Mouse (Mus musculus) frontal cortex, postnatal 25 days (tissue): ENCODE data around the gene Tnfsf8.

Experiments used
- DNase-seq, 2 experiments: peaks; one replicate each; pipeline ENCODE4 v3.0.0; 2022; ENCODE audit warnings: low spot score in 2 of 2

Gene Tnfsf8

DNA sequence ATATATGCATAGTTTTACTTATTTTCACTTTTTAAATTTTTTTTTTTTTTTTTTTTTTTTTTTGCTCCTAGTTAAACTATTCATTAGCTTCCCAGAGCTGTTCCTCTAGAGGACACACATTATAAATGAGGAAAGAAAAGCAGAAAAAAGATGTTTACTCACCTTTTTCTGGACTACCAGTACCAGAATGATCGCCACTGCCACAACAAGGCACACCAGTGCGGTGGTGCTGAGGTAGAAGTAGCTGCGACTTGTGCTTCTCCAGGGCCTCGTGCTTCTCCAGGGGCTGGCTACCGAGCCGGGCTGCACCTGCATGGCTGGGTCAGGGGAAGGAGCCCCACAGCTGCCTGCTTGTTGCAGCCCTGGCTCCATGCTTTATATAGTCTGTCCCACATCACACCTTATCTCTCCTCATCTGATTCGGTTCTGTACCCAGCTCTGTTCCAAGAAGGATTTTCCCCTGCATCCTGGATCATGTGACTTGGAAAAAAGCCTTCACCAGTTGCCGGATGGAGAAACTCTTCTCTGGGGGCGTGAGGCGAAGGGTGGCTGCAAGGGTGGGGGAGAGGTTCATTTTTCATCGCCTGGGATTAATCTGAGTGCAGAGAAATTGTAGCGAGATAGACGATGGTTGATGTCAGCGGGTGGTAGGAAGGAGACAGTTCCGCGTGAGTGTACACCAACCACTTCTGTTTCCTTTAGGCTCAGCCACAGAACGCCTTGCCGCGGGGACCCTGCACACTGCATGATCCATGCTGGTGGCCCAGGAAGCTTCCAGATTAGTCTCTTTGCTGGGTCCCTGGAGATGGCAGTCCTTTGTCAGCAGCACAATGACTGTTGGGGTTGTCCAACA is at the start of gene Tnfsf8:
TSS of gene Tnfsf8 (minus strand) at position 660 of the 853 bp plus-strand sequence.
- DNase-seq, result no peak

GRCm38 (mm10) chr4:63908511-63908910 is 47.4 kb upstream of the Tnfsf8 start:
- DNase-seq, result no peak

DNA sequence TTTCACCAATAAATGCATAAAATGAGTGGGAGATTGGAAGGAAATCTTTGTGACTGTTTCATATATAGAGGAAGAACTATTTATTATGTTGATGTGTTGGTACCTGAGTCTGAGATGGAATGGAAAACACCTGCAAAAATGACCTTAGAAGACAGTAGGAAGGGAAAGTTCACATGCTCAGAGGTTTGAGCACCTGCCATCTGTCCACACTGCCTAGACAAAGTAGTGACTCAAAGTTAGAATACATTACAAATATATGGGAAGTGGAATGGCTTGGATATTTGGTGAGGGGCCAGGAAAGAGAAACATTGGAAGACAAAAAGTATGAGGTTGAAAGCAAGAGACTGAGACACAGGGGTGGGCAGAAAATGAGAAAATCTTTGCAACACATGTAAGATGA is 46.3 kb upstream of the Tnfsf8 start:
- DNase-seq, result no peak

GRCm38 (mm10) chr4:63906050-63906449 is 44.9 kb upstream of the Tnfsf8 start:
- DNase-seq, result no peak

DNA sequence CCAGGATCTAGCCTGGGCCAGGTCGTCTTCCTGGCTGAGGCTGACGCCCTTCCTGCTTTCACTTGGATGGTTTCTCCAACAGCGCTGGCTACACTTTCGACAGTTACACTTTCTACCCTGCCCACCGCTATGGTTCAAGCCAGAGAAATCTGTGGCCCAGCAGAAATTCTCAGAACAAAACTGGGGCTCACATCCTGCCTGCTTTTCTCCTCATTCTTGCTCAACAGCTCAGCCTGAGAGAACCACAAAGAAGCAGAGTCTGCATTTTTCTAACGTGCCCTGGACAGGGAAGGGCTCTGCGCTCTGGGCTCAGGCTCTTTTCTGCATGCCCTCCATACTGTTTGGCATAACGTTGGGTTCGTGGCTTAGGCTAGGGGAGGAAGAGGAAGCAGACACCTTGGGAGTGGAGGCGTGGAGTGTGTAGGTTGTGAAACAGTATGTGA is 38.0 kb upstream of the Tnfsf8 start:
- DNase-seq, result no peak

GRCm38 (mm10) chr4:63897152-63897551 is 36.0 kb upstream of the Tnfsf8 start:
- DNase-seq, result no peak

DNA sequence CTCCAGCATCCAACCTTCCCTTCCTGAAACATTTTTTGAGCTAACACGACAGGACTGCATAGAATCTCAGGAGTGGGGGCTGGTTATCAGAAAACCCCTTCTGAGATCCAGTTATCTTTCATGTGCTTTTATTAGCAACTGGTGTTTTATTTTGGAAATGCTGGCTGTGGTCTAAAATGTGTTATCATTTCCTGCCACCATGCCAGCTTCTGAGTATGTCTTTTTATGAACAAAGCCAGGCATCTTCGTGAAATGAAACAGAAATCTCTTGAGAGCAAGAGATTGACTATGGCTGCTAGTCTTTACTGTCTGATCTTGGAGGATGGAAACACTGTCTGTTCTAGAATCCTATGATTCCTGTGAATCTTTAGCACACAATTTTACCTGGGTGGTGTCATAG is 25.0 kb upstream of the Tnfsf8 start:
- no peak for DNase-seq

GRCm38 (mm10) chr4:63876720-63877119 is 15.6 kb upstream of the Tnfsf8 start:
- DNase-seq, result no peak

- DNase-seq, result no peak
Observed at GRCm38 (mm10) chr4:63875480-63875879, 14.3 kb upstream of the Tnfsf8 start.

DNA sequence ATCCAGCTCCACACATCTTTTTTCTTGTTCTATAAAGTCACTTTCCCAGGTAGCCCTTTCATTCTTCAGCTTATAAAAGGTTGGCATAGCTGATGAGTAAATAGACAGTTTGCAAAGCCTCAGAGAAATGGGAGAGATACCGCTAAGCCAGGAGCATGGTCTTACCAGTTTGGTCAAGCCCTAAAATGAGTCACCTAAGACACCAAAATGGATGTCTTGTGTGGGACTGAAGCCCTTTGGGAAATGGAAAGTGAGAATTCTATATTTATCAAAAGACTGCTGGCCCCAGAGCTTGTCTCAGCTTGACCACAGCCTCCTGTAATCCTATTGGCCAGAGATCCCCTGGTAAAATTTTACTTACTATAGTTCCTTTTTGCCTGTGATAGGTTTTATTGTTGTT is 9.5 kb upstream of the Tnfsf8 start:
- DNase-seq, result no peak

- no peak for DNase-seq
Observed at GRCm38 (mm10) chr4:63868770-63869169, 7.6 kb upstream of the Tnfsf8 start.

DNA sequence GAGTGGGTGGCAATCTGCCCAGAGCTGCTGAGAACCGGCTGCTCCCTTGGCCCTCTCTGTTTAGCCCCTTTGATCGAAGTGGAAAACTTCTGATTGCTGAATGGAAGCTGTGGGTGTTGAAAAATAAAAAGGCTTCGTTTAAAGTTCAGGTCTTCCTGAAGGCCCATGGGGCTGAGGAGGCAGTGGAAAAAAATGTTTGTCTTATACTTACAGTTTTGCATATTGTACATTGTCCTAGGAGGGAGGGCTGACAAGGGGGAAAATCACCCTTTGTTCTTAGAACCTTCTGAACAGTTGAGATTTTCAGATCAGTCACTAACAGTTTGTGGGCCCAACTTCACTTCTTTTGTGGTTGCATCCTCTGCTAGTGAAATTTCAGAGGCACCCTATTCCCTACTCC is 1.8 kb upstream of the Tnfsf8 start:
- DNase-seq, result no peak

GRCm38 (mm10) chr4:63862092-63862697 is 1.0 kb upstream of the Tnfsf8 start:
- no peak for DNase-seq

DNA sequence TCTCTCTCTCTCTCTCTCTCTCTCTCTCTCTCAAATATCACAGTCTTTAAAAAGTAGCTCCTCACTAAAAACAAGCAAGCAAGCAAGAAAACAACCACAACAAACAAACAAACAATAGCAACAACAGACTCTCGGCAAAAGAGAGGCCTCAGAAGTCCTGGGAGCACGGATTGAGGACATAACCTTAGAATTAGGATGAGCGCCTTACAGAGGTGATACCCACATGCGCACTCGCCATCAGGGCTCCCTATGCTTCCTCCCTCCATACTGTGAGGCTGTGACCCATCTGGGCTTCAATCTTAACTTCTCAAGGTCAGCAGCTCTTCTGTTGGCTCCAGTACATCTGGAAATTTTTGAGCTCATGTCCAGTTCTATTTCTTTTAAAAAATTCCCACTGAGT is 911 bp downstream of the Tnfsf8 start:
- DNase-seq, result no peak

DNA sequence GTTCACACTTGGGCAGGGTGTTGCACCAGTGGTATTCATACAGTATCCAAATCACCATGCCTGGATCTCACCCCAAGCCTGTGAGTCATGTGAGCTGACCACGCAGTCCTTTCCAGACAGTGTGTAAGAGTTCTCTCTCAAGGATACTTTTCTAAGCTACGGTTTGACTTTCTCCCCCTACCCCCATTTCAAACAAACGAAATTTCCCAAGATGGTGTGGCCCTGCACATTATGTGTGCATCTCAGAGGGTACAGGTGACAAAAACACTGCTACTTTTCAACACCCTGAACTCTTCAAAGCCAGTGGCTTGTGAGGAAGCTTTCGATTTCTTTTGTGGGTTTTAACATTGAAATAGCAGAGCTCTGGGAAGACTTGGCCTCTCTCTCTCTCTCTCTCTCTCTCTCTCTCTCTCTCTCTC is 1.4 kb downstream of the Tnfsf8 start:
- no peak for DNase-seq

- DNase-seq, result no peak
Observed at GRCm38 (mm10) chr4:63858646-63859224, 2.4 kb downstream of the Tnfsf8 start.

DNA sequence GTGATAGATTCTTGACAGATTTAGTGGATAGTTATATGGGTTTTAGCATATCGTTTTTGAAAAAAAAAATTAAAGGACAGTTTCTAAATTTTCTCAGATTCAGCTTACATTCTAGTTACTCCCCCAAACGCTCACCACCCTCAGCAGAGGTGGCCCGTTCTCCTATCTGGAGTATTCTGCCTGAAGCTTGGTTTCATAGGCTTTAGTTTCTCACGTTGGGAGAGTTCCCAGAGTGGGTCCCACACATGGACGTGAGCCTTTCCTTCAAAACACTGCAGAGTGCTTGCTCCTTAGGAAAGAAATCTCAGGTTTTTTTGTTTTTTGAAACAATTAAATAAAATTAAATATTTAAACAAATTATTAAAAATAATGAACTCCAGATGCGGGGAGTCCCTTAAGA is 4.4 kb downstream of the Tnfsf8 start:
- no peak for DNase-seq

DNA sequence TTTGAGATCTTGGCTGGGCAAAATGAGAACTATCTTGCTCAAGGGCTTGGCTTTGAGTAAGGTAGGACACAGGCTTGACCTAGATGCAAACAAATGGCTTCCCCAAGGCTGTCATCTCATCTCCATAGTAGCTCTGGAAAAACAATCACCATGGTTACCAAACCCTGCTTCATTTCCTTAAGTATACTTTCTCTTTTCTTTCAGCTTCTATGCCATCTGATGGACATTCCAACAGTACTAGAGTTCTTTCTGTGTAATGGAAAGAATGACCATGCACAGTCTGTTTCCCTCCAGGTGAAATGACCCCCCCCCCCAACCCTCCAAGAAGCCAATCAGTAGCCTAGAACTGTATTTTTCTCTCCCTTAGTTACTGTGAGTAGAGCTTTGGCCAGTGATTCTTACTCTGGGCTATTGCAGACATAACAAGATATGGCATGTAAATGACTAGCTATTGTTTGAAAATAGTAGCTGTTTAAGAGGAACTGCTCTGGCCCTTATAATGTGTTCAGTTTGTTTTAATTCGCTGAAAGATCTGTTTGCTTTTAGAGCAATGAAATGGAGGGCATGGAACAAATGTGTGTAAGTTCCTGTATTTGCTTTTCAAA is 7.3 kb downstream of the Tnfsf8 start:
- no peak for DNase-seq

DNA sequence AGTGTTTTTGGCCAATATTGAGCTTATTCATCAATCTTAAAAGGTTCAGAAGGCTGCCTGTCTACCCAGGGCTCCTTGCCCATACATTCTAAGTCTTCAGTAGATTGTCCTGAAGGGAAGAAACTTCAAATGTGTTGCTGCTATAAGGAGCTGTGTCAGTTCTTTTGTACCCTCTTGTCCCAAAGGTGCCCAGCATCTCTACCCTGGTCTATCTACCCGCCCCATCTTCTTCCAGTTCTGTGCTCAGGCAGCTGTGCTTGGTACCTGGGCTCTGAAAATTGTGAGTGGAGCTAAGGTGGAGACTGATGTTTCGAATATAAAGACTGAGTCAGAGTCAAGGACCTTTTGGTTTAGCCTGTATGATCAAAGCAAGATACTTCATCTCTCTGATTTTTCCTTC is 11.1 kb downstream of the Tnfsf8 start:
- no peak for DNase-seq

DNA sequence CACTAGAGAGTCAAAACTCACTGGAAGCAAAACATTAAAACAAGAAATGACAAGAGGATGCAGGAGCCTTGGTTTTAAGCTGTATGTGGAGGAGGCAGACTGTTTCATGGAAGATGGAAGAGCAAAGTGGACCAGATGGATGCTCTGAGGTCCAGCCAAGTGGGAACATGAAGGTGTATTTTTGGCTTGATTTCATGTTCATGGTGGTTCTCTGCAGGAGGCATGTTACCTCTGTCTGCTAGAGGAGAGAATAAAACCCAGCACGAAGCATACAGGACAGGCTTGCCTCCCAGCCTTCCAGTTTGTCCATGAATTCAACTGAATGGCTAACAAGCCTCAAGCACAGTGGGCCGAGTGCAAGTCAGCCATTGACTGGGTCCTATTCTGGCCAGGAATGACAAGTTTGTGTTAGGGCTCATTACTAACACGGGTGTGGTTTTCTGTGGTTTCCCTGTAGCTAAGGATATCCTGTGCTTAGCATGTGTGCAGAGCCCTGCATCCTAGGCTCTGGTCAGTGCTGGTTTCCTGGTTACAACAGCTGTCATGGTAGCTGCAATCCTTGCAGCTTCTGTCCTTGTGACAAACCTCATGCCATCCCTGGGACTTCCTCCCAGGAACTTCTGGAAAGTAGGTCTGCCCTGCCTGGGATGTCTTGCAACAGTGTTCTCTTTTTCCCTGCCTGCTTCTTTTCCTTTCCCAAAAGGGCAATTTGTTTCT is 14.1 kb downstream of the Tnfsf8 start:
- DNase-seq, result no peak

- DNase-seq, result no peak
Observed at GRCm38 (mm10) chr4:63845760-63846159, 15.4 kb downstream of the Tnfsf8 start.

- peak in 1 of 2 experiments; percentile 12 for DNase-seq
Observed at GRCm38 (mm10) chr4:63843924-63844323, 17.2 kb downstream of the Tnfsf8 start.
